Mouse (Mus musculus): ENCODE results near the gene Adcyap1r1.

DNA sequence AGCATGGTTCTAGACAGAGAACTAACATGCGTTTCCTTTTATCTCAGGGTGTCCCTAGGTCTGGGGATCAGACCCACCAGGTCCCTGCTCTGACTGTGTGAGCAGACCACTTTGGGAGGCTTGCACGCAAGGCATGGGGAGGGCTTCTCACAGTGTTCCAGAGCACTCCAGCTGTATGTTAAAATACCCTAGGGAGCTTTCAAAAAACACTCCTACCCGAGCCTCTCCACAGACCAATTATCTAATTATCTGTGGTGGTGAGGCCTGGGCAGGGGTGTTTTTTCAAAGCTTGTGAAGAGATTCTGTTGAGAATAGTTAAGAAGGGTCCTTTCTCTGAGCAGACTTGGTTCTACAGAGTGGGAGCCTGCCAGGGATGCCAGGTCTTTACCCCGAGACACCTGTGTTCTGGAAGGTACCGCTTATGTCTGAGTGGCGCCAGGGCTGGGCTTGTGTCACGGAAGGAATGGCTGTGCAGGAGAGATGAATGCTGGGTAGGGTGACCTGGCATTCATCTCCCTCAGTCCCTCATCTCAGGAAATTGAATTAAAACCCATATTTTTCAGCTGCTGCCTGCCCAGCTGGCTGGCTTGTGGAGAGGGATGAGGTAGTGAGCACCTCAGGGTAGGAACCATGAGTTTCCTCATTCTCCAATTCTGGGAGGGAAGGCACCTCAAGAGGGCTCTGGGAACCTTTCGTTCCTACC, 2.7 kb upstream of the Adcyap1r1 start:
- TF ChIP-seq HCFC1 (IDR thresholded peaks at IDR 0.05; ENCODE audit: borderline replicate concordance, insufficient read depth, low read length) = no peak
- no peak for TF ChIP-seq ZNF384 (IDR thresholded peaks at IDR 0.05; ENCODE audit: low read depth, low read length)

Data from ES-E14 (cell line).